Comparison of ENCODE assay signal across 20 mouse cellular contexts in genomic region chr2:33978550-33978949, GRCm38 (mm10).
DNase-seq lines count a peak whose midpoint lies in the region; ATAC-seq and TF ChIP-seq lines count a peak whose summit lies in the region.
"Had no signal": no experiment of that assay in that cellular context is flagged by ENCODE, and none has a peak within 500 bp of the region (broad histone marks: within the 10 kb centered on the region; RNA-seq: fewer than 3 reads in every experiment).

No protein-coding gene starts in this region.

- H3K27me3 ChIP-seq in E14TG2a.4 (ENCODE audit: insufficient read depth, low read length) = peaks cover 30% of the 10 kb centered on the region
- H3K27me3 ChIP-seq: embryonic facial prominence, embryonic 12.5 days; forebrain, embryonic 15.5 days; hindbrain, embryonic 12.5 days had no signal

- no peaks in the 10 kb centered on the region for H3K9me3 ChIP-seq in E14TG2a.4 (ENCODE audit: low read length)
- H3K9me3 ChIP-seq: embryonic facial prominence, embryonic 12.5 days; forebrain, embryonic 15.5 days; heart, embryonic 10.5 days; hindbrain, embryonic 12.5 days had no signal

- H3K4me3 ChIP-seq in E14TG2a.4 (replicated peaks; ENCODE audit: low read length) = peak overlapping the region; percentile 51; the same call in 1 of the 2 replicates
- H3K4me3 ChIP-seq: embryonic facial prominence, embryonic 12.5 days; forebrain, embryonic 15.5 days; heart, embryonic 10.5 days; hindbrain, embryonic 12.5 days had no signal

- peaks cover 40% of the 10 kb centered on the region for H3K4me1 ChIP-seq in E14TG2a.4 (replicated peaks; ENCODE audit: low read depth, low read length)
- H3K4me1 ChIP-seq: embryonic facial prominence, embryonic 12.5 days had no signal

- TF ChIP-seq CTCF in E14TG2a.4 (conservative IDR thresholded peaks at IDR 0.05; ENCODE audit: low read length) = no peak

- 0 out of 2 replicates have a peak, but pooled peaks have one; percentile 20 for ATAC-seq in megakaryocyte progenitor cell, adult 5-6 weeks (replicated peaks; ENCODE audit: poor library complexity)
- ATAC-seq: forebrain, embryonic 15.5 days; hindbrain, embryonic 16.5 days; inflammation-experienced regulatory T-cells, adult 6 months had no signal

- DNase-seq in right cerebral cortex, postnatal 4 days = peak; percentile 1
- DNase-seq in right cerebral cortex, postnatal 10 days (ENCODE audit: low spot score in 2 of 2) = no peak
- peak; percentile 28 for DNase-seq in A20 (ENCODE audit: low read depth, low spot score)
- DNase-seq in kidney, adult 11 months = no peak
- DNase-seq in cerebellum, postnatal 4 days (ENCODE audit: low spot score in 2 of 2) = no peak
- DNase-seq: adrenal gland, adult 8-10 months; adrenal gland, postnatal 36 days; cerebellum, adult 11 months; cerebellum, adult 8-10 months; cerebellum, postnatal 14 days; gastrocnemius, postnatal 10 days; heart, postnatal 10 days had no signal

- H3K36me3 ChIP-seq in E14TG2a.4 (ENCODE audit: insufficient read depth, low read length) = no peaks in the 10 kb centered on the region
- H3K36me3 ChIP-seq: embryonic facial prominence, embryonic 12.5 days; forebrain, embryonic 15.5 days; heart, embryonic 10.5 days; hindbrain, embryonic 12.5 days had no signal

Comparison
In these comparisons a context has a peak if more than half of its experiments do, and no peak if none do; other contexts are left out.
1. DNase-seq: peak in right cerebral cortex, postnatal 4 days (single experiment) and A20 (single experiment); none in right cerebral cortex, postnatal 10 days (0 of 2), kidney, adult 11 months (single experiment) and cerebellum, postnatal 4 days (0 of 2).